Mouse (Mus musculus) embryonic facial prominence, embryonic 12.5 days (tissue): ENCODE results near the gene Xpo6. TPM values are rescaled to one million over a fixed set of nuclear protein-coding genes. Genes with fewer than 3 reads are reported as not detected.

ENCODE experiments used
- ATAC-seq: fragments of 200-750 bp; cut with Nextera tagmentation; 2 replicates; pipeline ENCODE4 v1.8.0; 2017; ENCODE audit not compliant: insufficient number of reproducible peaks, insufficient read depth, low FRiP score, low TSS enrichment
- H3K27ac ChIP-seq: fragments of 300-500 bp; sonication (generic); 2 replicates; pipeline ENCODE4 v1.5.1; 2016; ENCODE audit warnings: mild to moderate bottlenecking
- H3K27me3 ChIP-seq: fragments of 300-500 bp; sonication (generic); 2 replicates; pipeline ENCODE4 v1.6.1; 2016; ENCODE audit warnings: mild to moderate bottlenecking, moderate library complexity
- H3K36me3 ChIP-seq: fragments of 300-500 bp; sonication (generic); 2 replicates; pipeline ENCODE4 v1.6.1; 2016; ENCODE audit warnings: mild to moderate bottlenecking
- H3K4me1 ChIP-seq: fragments of 300-500 bp; sonication (generic); 2 replicates; pipeline ENCODE4 v1.6.1; 2016
- H3K4me2 ChIP-seq: fragments of 300-500 bp; sonication (generic); replicated peaks from 2 replicates; pipeline ENCODE4 v1.6.1; 2016; ENCODE audit warnings: mild to moderate bottlenecking, moderate library complexity
- H3K4me3 ChIP-seq: fragments of 300-500 bp; sonication (generic); 2 replicates; pipeline ENCODE4 v1.5.1; 2016; ENCODE audit warnings: mild to moderate bottlenecking
- H3K9ac ChIP-seq: fragments of 300-500 bp; sonication (generic); 2 replicates; pipeline ENCODE4 v1.6.1; 2016; ENCODE audit warnings: mild to moderate bottlenecking, moderate library complexity
- H3K9me3 ChIP-seq: fragments of 300-500 bp; sonication (generic); 2 replicates; pipeline ENCODE4 v1.6.1; 2016; ENCODE audit warnings: mild to moderate bottlenecking, moderate library complexity
- WGBS: fragments of 180-500 bp; shearing (Covaris S2); methylation state at CpG from one replicate; pipeline ENCODE4 v1.1.7; 2016; 5-methylcytosine and 5-hydroxymethylcytosine counted together
- polyA plus RNA-seq: library from polyadenylated mRNA; unstranded; fragments of >200 nt; fragmentation: Nextera tagmentation; extraction: Ambion mirVana; gene quantifications from 2 replicates; pipeline ENCODE4 v1.2.1, GENCODE M21; 2016

Gene Xpo6
- polyA plus RNA-seq, 1 experiment from 2014 or later, result 78.5 TPM

- peaks cover 32% of the 10 kb centered on the region for H3K36me3 ChIP-seq
- no peak overlapping the region for H3K27ac ChIP-seq
- no peaks in the 10 kb centered on the region for H3K9me3 ChIP-seq
- WGBS, result 94% methylated on average over 3 of the region's 3 CpGs
- H3K9ac ChIP-seq, result no peak overlapping the region
- H3K27me3 ChIP-seq, result no peaks in the 10 kb centered on the region
- no peak overlapping the region for H3K4me3 ChIP-seq
- H3K4me2 ChIP-seq, result no peak overlapping the region
- ATAC-seq, result no peak
- H3K4me1 ChIP-seq, result no peaks in the 10 kb centered on the region
Observed at GRCm38 (mm10) chr7:126158238-126158637, 42.1 kb downstream of the Xpo6 start.

GRCm38 (mm10) chr7:126155746-126156145 is 44.6 kb downstream of the Xpo6 start:
- 82% methylated on average over 1 of the region's 1 CpGs for WGBS
- Histone ChIP-seq H3K27ac (no peak overlapping the region), H3K4me3 (no peak overlapping the region), H3K36me3 (peaks cover 47% of the 10 kb centered on the region), H3K4me1 (no peaks in the 10 kb centered on the region), H3K27me3 (no peaks in the 10 kb centered on the region), H3K9ac (no peak overlapping the region), H3K9me3 (no peaks in the 10 kb centered on the region), H3K4me2 (no peak overlapping the region)
- ATAC-seq, result no peak

GRCm38 (mm10) chr7:126154731-126155130 is 45.6 kb downstream of the Xpo6 start:
- Histone ChIP-seq H3K4me2 (no peak overlapping the region), H3K4me1 (no peaks in the 10 kb centered on the region), H3K4me3 (no peak overlapping the region), H3K27ac (no peak overlapping the region), H3K36me3 (peaks cover 42% of the 10 kb centered on the region), H3K9ac (no peak overlapping the region), H3K9me3 (no peaks in the 10 kb centered on the region), H3K27me3 (no peaks in the 10 kb centered on the region)
- WGBS, result 86% methylated on average over 5 of the region's 5 CpGs
- no peak for ATAC-seq

GRCm38 (mm10) chr7:126152324-126152723 is 48.0 kb downstream of the Xpo6 start:
- Histone ChIP-seq H3K4me2 (no peak overlapping the region), H3K4me1 (no peaks in the 10 kb centered on the region), H3K9ac (no peak overlapping the region), H3K27me3 (no peaks in the 10 kb centered on the region), H3K4me3 (no peak overlapping the region), H3K9me3 (no peaks in the 10 kb centered on the region), H3K27ac (no peak overlapping the region), H3K36me3 (peaks cover 50% of the 10 kb centered on the region)
- WGBS, result 92% methylated on average over 4 of the region's 4 CpGs
- ATAC-seq, result no peak

- peaks cover 55% of the 10 kb centered on the region for H3K36me3 ChIP-seq
- WGBS, result 83% methylated on average over 1 of the region's 1 CpGs
- H3K27me3 ChIP-seq, result no peaks in the 10 kb centered on the region
Observed at GRCm38 (mm10) chr7:126146156-126146555, 54.1 kb downstream of the Xpo6 start.

GRCm38 (mm10) chr7:126144364-126144763 is 55.9 kb downstream of the Xpo6 start:
- H3K9me3 ChIP-seq, result no peaks in the 10 kb centered on the region
- no peak overlapping the region for H3K27ac ChIP-seq
- H3K4me3 ChIP-seq, result no peak overlapping the region
- no peaks in the 10 kb centered on the region for H3K27me3 ChIP-seq
- H3K4me2 ChIP-seq, result no peak overlapping the region
- no peaks in the 10 kb centered on the region for H3K4me1 ChIP-seq
- H3K9ac ChIP-seq, result no peak overlapping the region
- H3K36me3 ChIP-seq, result peaks cover 68% of the 10 kb centered on the region
- 81% methylated on average over 2 of the region's 2 CpGs for WGBS
- ATAC-seq, result no peak

More at GRCm38 (mm10) chr7:126146156-126146555, 54.1 kb downstream of the Xpo6 start:
- H3K27ac ChIP-seq, result no peak overlapping the region
- no peaks in the 10 kb centered on the region for H3K4me1 ChIP-seq
- H3K9me3 ChIP-seq, result no peaks in the 10 kb centered on the region
- no peak overlapping the region for H3K9ac ChIP-seq
- H3K4me2 ChIP-seq, result no peak overlapping the region
- no peak for ATAC-seq
- H3K4me3 ChIP-seq, result no peak overlapping the region

GRCm38 (mm10) chr7:126137850-126138249 is 62.5 kb downstream of the Xpo6 start:
- 94% methylated on average over 5 of the region's 5 CpGs for WGBS
- H3K27me3 ChIP-seq, result no peaks in the 10 kb centered on the region
- no peak overlapping the region for H3K4me3 ChIP-seq
- no peak overlapping the region for H3K4me2 ChIP-seq
- no peak overlapping the region for H3K9ac ChIP-seq
- H3K9me3 ChIP-seq, result no peaks in the 10 kb centered on the region
- peaks cover 58% of the 10 kb centered on the region for H3K36me3 ChIP-seq
- H3K4me1 ChIP-seq, result no peaks in the 10 kb centered on the region
- H3K27ac ChIP-seq, result no peak overlapping the region
- ATAC-seq, result no peak

- Histone ChIP-seq H3K27ac (no peak overlapping the region), H3K4me2 (no peak overlapping the region), H3K4me1 (no peaks in the 10 kb centered on the region), H3K9ac (no peak overlapping the region), H3K9me3 (no peaks in the 10 kb centered on the region), H3K4me3 (no peak overlapping the region), H3K27me3 (no peaks in the 10 kb centered on the region), H3K36me3 (peaks cover 56% of the 10 kb centered on the region)
- 76% methylated on average over 2 of the region's 2 CpGs for WGBS
- no peak for ATAC-seq
Observed at GRCm38 (mm10) chr7:126135391-126135790, 64.9 kb downstream of the Xpo6 start.

- no peaks in the 10 kb centered on the region for H3K9me3 ChIP-seq
- no peak for ATAC-seq
- H3K4me1 ChIP-seq, result no peaks in the 10 kb centered on the region
- no peak overlapping the region for H3K4me3 ChIP-seq
- H3K36me3 ChIP-seq, result peaks cover 56% of the 10 kb centered on the region
- H3K27ac ChIP-seq, result no peak overlapping the region
- H3K27me3 ChIP-seq, result no peaks in the 10 kb centered on the region
- 96% methylated on average over 4 of the region's 4 CpGs for WGBS
- H3K4me2 ChIP-seq, result no peak overlapping the region
- H3K9ac ChIP-seq, result no peak overlapping the region
Observed at GRCm38 (mm10) chr7:126134634-126135321, 65.5 kb downstream of the Xpo6 start.

- H3K9ac ChIP-seq, result no peak overlapping the region
- no peaks in the 10 kb centered on the region for H3K4me1 ChIP-seq
- H3K27me3 ChIP-seq, result no peaks in the 10 kb centered on the region
- no peaks in the 10 kb centered on the region for H3K9me3 ChIP-seq
- no peak overlapping the region for H3K4me3 ChIP-seq
- ATAC-seq, result no peak
- H3K4me2 ChIP-seq, result no peak overlapping the region
- 87% methylated on average over 2 of the region's 2 CpGs for WGBS
- H3K27ac ChIP-seq, result no peak overlapping the region
- peaks cover 69% of the 10 kb centered on the region for H3K36me3 ChIP-seq
Observed at GRCm38 (mm10) chr7:126127673-126128072, 72.6 kb downstream of the Xpo6 start.

GRCm38 (mm10) chr7:126126502-126126901 is 73.8 kb downstream of the Xpo6 start:
- no peak for ATAC-seq
- H3K4me3 ChIP-seq, result no peak overlapping the region
- no peaks in the 10 kb centered on the region for H3K9me3 ChIP-seq
- H3K27me3 ChIP-seq, result no peaks in the 10 kb centered on the region
- H3K4me1 ChIP-seq, result no peaks in the 10 kb centered on the region
- H3K9ac ChIP-seq, result no peak overlapping the region
- peaks cover 73% of the 10 kb centered on the region for H3K36me3 ChIP-seq
- H3K27ac ChIP-seq, result no peak overlapping the region
- 87% methylated on average over 3 of the region's 3 CpGs for WGBS
- no peak overlapping the region for H3K4me2 ChIP-seq

GRCm38 (mm10) chr7:126121533-126121932 is 78.8 kb downstream of the Xpo6 start:
- Histone ChIP-seq H3K4me3 (no peak overlapping the region), H3K9me3 (no peaks in the 10 kb centered on the region), H3K27ac (no peak overlapping the region), H3K27me3 (no peaks in the 10 kb centered on the region), H3K4me1 (no peaks in the 10 kb centered on the region), H3K36me3 (peaks cover 62% of the 10 kb centered on the region), H3K9ac (no peak overlapping the region), H3K4me2 (no peak overlapping the region)
- no peak for ATAC-seq
- WGBS, result 87% methylated on average over 4 of the region's 4 CpGs
